Mouse (Mus musculus): ENCODE results near the gene Dock1.

GRCm38 (mm10) chr7:135049416-135049815, 379.0 kb downstream of the Dock1 start:
- TF ChIP-seq CTCF (IDR thresholded peaks at IDR 0.05; ENCODE audit: extremely low read depth, insufficient read depth, insufficient read length, insufficient replicate concordance) (no peak), POLR2A (IDR thresholded peaks at IDR 0.05; ENCODE audit: low read depth, low read length) (no peak)

All from spleen, adult 2 months (tissue).